Mouse (Mus musculus) hindbrain, postnatal 0 days (tissue): ENCODE measurements around the gene Gm28360. TPM values are rescaled to one million over a fixed set of nuclear protein-coding genes. Genes with fewer than 3 reads are reported as not detected.
"Not testable (repeated sequence)": the region's sequence is repeated elsewhere in the genome, so short reads cannot be mapped to it uniquely, and the experiment has no call there.

ENCODE experiments used
- ATAC-seq: fragments of 200-750 bp; cut with Nextera tagmentation; 2 replicates; pipeline ENCODE4 v1.8.0; 2017; ENCODE audit warnings: mild to moderate bottlenecking, moderate TSS enrichment, moderate library complexity
- DNase-seq: peaks from one replicate; pipeline ENCODE4 v3.0.0-alpha.2; 2015; ENCODE audit warnings: low spot score
- H3K27ac ChIP-seq: fragments of 300-500 bp; sonication (generic); 2 replicates; pipeline ENCODE4 v1.5.1; 2014; ENCODE audit warnings: mild to moderate bottlenecking
- H3K27me3 ChIP-seq: fragments of 300-500 bp; sonication (generic); 2 replicates; pipeline ENCODE4 v1.6.1; 2014; ENCODE audit warnings: low read length, mixed read lengths; ENCODE audit not compliant: insufficient read depth
- H3K36me3 ChIP-seq: fragments of 300-500 bp; sonication (generic); 2 replicates; pipeline ENCODE4 v1.6.1; 2014; ENCODE audit warnings: low read length, mixed read lengths; ENCODE audit not compliant: insufficient read depth
- H3K4me1 ChIP-seq: fragments of 300-500 bp; sonication (generic); 2 replicates; pipeline ENCODE4 v1.6.1; 2014; ENCODE audit warnings: antibody characterized with exemption, low read length, mixed read lengths; ENCODE audit not compliant: insufficient read depth
- H3K4me2 ChIP-seq: fragments of 300-500 bp; sonication (generic); 2 replicates; pipeline ENCODE4 v1.6.1; 2014; ENCODE audit warnings: low read depth, mild to moderate bottlenecking, low read length, moderate library complexity, mixed read lengths
- H3K4me3 ChIP-seq: fragments of 300-500 bp; sonication (generic); 2 replicates; pipeline ENCODE4 v1.5.1; 2014; ENCODE audit warnings: low read length
- H3K9ac ChIP-seq: fragments of 300-500 bp; sonication (generic); replicated peaks from 2 replicates; pipeline ENCODE4 v1.6.1; 2014; ENCODE audit warnings: mild to moderate bottlenecking, low read length, moderate library complexity, mixed read lengths
- H3K9me3 ChIP-seq: fragments of 300-500 bp; sonication (generic); 2 replicates; pipeline ENCODE4 v1.6.1; 2016; ENCODE audit warnings: low read length, mixed read lengths
- WGBS: fragments of 180-500 bp; shearing (Covaris S2); extraction: QIAGEN DNeasy Blood & Tissue Kit; methylation state at CpG from one replicate; pipeline ENCODE4 v1.1.7; 2014; 5-methylcytosine and 5-hydroxymethylcytosine counted together
- polyA plus RNA-seq: library from polyadenylated mRNA; unstranded; fragments of >200 nt; fragmentation: Nextera tagmentation; extraction: Ambion mirVana; gene quantifications from 2 replicates; pipeline ENCODE4 v1.2.1, GENCODE M21; 2015
- total RNA-seq: library from RNA; depleted of rRNA; stranded (reverse); fragments of >200 nt; gene quantifications from 2 replicates; pipeline ENCODE4 v1.2.3, GENCODE M21; 2014; rRNA removed

Gene Gm28360
- total RNA-seq = not detected in 2 replicates
- polyA plus RNA-seq = not detected in 2 replicates

DNA sequence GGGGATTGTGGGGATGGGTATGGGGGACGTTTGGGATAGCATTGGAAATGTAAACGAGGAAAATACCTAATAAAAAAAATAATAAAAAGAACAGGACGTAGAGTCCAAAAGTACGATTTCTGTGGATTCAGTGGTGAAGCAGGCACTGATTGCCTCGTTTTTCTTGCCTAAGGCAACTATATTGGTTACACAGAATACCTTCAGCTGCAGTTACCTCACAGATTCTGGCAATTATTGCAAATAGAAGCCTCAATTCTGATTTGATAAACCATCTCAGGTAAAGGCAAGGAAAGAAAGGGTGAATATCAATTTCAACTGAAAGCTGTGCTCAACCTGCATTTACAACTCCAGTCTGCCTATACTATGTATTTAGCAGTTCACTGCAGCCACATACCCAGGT is at the start of gene Gm28360:
TSS of gene Gm28360 (plus strand) at position 301 of the 400 bp plus-strand sequence.
- not testable (repeated sequence) for H3K4me2 ChIP-seq, H3K27ac ChIP-seq, H3K4me1 ChIP-seq, H3K9ac ChIP-seq, DNase-seq, H3K9me3 ChIP-seq, H3K36me3 ChIP-seq, ATAC-seq, H3K27me3 ChIP-seq, H3K4me3 ChIP-seq
- 68% methylated on average over 5 of the region's 5 CpGs for WGBS

DNA sequence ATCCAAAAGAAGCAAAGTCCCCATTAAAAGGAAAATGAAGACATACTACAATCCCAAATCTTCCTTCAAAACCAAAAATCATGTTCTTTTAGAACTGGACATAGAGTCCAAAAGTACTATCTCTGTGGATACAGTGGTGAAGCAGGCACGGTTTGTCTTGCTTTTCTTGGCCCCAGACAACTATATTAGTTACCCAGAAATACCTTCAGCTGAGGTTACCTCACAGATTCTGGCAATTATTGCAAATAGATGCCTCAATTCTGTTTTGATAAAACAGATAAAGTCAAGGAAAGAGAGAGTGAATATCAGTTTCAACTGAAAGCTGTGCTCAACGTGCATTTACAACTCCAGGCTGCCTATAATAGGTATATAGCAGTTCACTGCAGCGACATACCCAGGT is 49.0 kb upstream of the Gm28360 start, which contains the start of gene B020011L13Rik:
TSS of gene B020011L13Rik (plus strand) at position 301 of the 400 bp plus-strand sequence.
- H3K27ac ChIP-seq = not testable (repeated sequence)

DNA sequence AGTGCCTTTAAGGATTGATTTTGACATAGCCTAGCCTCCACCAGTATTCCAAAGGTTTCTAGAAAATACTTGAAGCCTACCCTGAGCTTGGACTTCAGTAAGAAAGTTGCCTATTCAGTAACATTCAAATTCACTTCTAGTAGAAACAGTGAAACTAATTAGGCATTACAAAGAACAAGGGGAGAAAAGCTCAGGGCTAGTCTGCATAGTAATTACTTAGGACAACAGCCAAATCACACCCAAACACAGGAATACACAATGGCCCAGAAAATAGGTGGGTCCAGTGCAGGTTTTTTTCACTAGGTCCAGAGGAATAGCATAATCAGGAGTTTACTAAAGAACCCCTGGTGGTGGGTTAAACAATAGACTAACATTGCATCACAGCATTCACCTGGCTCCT is 13.6 kb upstream of the Gm28360 start:
- H3K4me2 ChIP-seq, H3K27ac ChIP-seq, DNase-seq, H3K9me3 ChIP-seq, H3K4me3 ChIP-seq, H3K27me3 ChIP-seq, ATAC-seq, H3K36me3 ChIP-seq, H3K4me1 ChIP-seq, H3K9ac ChIP-seq: not testable (repeated sequence)

More for the DNA sequence above, 49.0 kb upstream of the Gm28360 start, which contains the start of gene B020011L13Rik:
- not testable (repeated sequence) for DNase-seq, H3K27me3 ChIP-seq, H3K4me3 ChIP-seq, ATAC-seq, H3K4me1 ChIP-seq, H3K36me3 ChIP-seq, H3K9me3 ChIP-seq, H3K9ac ChIP-seq, H3K4me2 ChIP-seq
- WGBS = 67% methylated on average over 3 of the region's 3 CpGs

DNA sequence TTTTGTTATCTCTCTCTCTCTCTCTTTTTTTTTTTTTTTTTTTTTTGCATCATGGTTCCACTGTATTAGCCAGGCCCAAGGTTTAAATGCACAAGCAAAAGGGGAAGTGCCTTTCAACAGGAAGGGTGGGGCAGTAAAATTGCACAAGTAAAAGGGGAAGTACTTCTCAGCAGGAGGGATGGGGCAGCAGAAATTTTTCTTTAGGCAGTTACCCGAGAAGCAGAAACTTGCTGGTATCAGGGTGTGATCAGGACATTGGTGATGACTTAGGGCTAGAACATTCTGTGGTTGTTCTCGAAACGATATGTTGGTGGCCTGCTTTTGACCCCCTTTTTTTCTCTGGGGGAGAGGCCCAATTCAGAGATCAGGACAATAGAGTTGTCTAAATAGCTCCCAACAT is 21.8 kb downstream of the Gm28360 start:
- H3K27me3 ChIP-seq, DNase-seq, H3K9me3 ChIP-seq, H3K27ac ChIP-seq, H3K4me3 ChIP-seq, ATAC-seq, H3K4me1 ChIP-seq, H3K4me2 ChIP-seq, H3K36me3 ChIP-seq, H3K9ac ChIP-seq: not testable (repeated sequence)
- 87% methylated on average over 3 of the region's 3 CpGs for WGBS

Other genes with a start within 250 kb of the Gm28360 start
- not detected in 2 replicates for gene Gm28363, start 132.9 kb upstream of the Gm28360 start, total RNA-seq
- gene Gm28363, start 132.9 kb upstream of the Gm28360 start, polyA plus RNA-seq = not detected in 2 replicates
- not detected in 2 replicates for gene B020011L13Rik, start 48.9 kb upstream of the Gm28360 start, total RNA-seq
- not detected in 2 replicates for gene B020011L13Rik, start 48.9 kb upstream of the Gm28360 start, polyA plus RNA-seq
- not detected in 2 replicates for gene Gm28168, start 97.9 kb downstream of the Gm28360 start, total RNA-seq
- gene Gm28168, start 97.9 kb downstream of the Gm28360 start, polyA plus RNA-seq = not detected in 2 replicates
- not detected in 2 replicates for gene Gm7145, start 135.9 kb downstream of the Gm28360 start, total RNA-seq
- gene Gm7145, start 135.9 kb downstream of the Gm28360 start, polyA plus RNA-seq = not detected in 2 replicates